Mouse (Mus musculus): Measurements from ENCODE around the gene Pcp4l1. TPM values are rescaled to one million over a fixed set of nuclear protein-coding genes. Genes with fewer than 3 reads are reported as not detected.

Gene Pcp4l1
- polyA plus RNA-seq, 1 experiment from 2014 or later = 5.1 TPM

DNA sequence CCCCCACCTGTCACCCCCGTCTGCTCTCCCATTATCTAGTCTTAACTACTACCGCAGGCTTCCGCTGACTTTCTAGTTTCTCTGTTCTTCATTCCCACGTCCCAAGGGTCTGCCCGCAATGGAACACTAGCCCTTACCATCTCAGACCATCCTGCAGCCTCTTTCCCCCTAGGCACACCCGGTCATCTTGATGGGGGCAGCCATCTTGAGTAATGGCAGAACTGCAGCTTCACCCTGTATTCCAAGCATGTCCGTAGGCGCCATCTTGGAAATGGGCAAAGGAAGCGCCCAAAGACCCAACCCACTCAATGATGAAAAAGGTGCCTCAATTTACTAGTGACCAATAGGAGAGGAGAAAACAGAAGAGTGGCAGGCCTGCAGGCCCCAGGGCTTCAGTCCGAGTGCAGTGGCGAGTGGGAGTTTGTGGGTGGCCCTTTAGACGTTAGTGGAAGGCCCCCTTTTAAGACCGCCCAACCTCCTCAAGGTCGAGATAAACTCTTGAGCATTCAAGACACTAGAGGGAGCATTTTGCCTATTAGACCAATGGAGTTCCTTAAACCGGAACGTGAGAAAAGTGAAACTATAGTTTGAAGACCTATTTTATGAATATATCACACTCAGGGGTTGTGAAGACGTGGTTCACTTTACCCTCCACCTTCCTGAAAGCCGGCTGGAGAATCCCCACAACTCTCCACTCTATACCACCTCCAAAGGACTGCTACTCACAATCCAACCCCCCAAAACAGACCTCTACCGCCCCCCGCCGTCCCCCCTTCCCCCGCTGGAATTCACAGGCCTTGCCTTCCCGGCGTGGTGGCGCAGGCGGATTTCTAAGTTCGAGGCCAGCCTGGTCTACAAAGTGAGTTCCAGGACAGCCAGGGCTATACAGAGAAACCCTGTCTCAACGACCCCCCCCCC lies 26.4 kb upstream of the Pcp4l1 start, which contains the start of gene Tomm40l:
Tomm40l (minus strand) TSS at position 277 of the 918 bp plus-strand sequence.
- peak within 1 kb of the TSS; percentile 89 for H3K4me2 ChIP-seq (replicated peaks; ENCODE audit: low read depth, low read length)
- H3K27ac ChIP-seq (ENCODE audit: low read length) = peak within 1 kb of the TSS; percentile 96
- peaks cover 13% of the 10 kb centered on the region for H3K36me3 ChIP-seq (ENCODE audit: insufficient read depth, low read length)
- H3K4me3 ChIP-seq (ENCODE audit: low read length) = peak within 1 kb of the TSS; percentile 62
- peak within 1 kb of the TSS; percentile 74 for H3K9ac ChIP-seq (replicated peaks; ENCODE audit: low read length)
- ATAC-seq (ENCODE audit: low FRiP score, low TSS enrichment) = peak; percentile 99
- H3K9me3 ChIP-seq (ENCODE audit: low read length) = no peaks in the 10 kb centered on the region
- H3K27me3 ChIP-seq (ENCODE audit: insufficient read depth, low read length) = no peaks in the 10 kb centered on the region
- 1% methylated on average over 28 of the region's 28 CpGs for WGBS
- H3K4me1 ChIP-seq (ENCODE audit: insufficient read depth, low read length) = peaks cover 16% of the 10 kb centered on the region

DNA sequence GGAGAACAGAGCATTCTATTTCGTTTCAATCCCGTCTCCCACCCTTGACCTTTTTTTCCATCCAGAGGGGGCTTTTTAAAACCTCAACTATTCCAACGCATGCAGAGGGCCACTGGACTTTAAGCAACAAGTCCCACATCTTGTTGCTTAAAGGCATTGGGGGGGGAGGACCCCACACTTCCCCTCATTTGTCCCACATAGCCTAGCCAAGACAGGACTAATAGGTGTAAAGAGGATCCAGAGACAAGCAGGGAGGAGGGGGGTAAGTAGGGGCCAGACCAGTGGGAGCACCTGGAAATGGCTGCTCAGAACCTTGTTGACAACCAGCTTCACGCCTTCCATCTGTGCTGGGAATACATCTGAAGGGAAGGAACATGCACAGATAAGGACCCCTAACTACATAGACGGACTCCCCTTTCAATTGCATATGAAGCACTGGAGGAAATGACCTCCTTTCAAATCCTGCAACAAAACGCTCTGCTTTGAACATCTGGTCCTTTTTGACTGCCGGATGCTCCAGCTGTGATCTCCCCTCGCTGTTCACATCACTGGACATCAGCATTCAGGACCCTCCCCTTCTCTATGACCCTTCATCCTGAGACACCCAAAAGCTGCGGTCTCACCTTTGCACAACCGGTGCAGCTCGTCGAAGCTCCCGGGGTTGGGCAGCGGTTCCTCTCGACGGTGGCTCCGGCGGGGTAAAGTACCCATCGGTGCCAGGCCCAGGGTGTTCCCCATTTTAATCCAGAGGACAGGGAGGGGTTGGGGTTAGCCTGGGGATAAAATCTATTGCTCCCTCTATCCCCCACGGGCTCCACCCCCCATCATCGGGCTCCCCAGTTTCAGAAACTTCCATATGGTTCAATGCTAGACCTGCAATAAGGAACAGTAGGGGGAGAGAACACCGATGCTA lies 25.5 kb upstream of the Pcp4l1 start:
- no peak overlapping the region for H3K27ac ChIP-seq (ENCODE audit: low read length)

DNA sequence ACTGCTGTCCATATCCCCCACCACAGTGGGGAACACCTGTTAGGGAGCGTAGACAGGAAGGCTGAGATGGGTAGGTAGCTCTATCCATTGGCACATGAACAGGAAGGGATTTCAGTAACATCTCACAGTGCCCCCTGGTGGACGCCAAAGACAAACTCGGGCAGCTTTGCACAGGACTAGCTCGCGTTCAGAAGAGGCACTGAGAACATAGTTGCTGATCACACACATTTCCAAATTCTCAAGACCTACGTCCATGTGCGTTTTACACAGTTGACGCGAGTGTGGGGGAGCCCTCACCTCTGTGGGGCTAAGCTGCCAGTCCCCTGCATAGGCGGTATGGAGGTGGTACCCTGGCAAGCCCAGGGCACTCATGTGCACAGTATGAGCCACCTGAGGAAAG lies 24.8 kb upstream of the Pcp4l1 start:
- no peak overlapping the region for H3K9ac ChIP-seq (replicated peaks; ENCODE audit: low read length)
- H3K9me3 ChIP-seq (ENCODE audit: low read length) = no peaks in the 10 kb centered on the region
- peaks cover 13% of the 10 kb centered on the region for H3K36me3 ChIP-seq (ENCODE audit: insufficient read depth, low read length)
- no peaks in the 10 kb centered on the region for H3K27me3 ChIP-seq (ENCODE audit: insufficient read depth, low read length)
- peaks cover 16% of the 10 kb centered on the region for H3K4me1 ChIP-seq (ENCODE audit: insufficient read depth, low read length)
- H3K4me3 ChIP-seq (ENCODE audit: low read length) = peak overlapping the region; percentile 62
- no peak overlapping the region for H3K27ac ChIP-seq (ENCODE audit: low read length)
- 6% methylated on average over 10 of the region's 10 CpGs for WGBS
- ATAC-seq (ENCODE audit: low FRiP score, low TSS enrichment) = 0 out of 2 replicates have a peak, but pooled peaks have one; percentile 22
- H3K4me2 ChIP-seq (replicated peaks; ENCODE audit: low read depth, low read length) = peak overlapping the region; percentile 89

More for the DNA sequence above, 25.5 kb upstream of the Pcp4l1 start:
- Histone ChIP-seq H3K9me3 (ENCODE audit: low read length) (no peaks in the 10 kb centered on the region), H3K36me3 (ENCODE audit: insufficient read depth, low read length) (peaks cover 13% of the 10 kb centered on the region), H3K4me2 (replicated peaks; ENCODE audit: low read depth, low read length) (peak overlapping the region; percentile 89), H3K27me3 (ENCODE audit: insufficient read depth, low read length) (no peaks in the 10 kb centered on the region), H3K4me1 (ENCODE audit: insufficient read depth, low read length) (peaks cover 16% of the 10 kb centered on the region), H3K4me3 (ENCODE audit: low read length) (peak overlapping the region; percentile 62), H3K9ac (replicated peaks; ENCODE audit: low read length) (peak overlapping the region; percentile 74)
- peak; percentile 4 for ATAC-seq (ENCODE audit: low FRiP score, low TSS enrichment)
- 3% methylated on average over 22 of the region's 22 CpGs for WGBS

DNA sequence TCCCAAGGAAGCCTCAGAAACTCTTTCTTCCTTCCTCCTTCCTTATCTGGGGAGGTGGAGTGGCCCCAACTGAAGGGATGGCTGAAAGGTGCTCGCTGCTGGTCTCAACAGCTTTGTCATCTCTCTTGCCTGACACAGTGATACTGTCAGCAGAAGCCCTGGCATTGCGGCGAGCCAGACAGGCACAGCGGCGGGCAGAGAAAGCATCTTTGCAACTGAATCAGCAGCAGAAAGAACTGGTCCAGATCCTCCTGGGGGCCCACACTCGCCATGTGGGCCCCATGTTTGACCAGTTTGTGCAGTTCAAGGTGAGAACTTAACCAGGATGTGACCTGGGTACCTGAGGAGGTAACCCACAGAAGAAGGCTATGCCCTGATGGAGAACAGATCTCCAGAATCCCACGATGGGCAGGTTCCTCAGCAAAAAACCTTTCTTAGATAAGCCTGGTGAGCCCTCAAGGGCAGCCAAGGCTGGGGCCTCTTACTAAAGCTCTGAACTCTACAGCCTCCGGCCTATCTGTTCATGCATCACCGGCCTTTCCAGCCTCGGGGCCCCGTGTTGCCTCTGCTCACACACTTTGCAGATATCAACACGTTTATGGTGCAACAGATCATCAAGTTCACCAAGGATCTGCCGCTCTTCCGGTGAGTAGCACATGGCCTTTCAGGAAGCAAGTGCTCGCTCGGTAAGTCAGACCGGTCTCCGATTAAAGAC lies 20.3 kb upstream of the Pcp4l1 start:
- Histone ChIP-seq H3K4me1 (ENCODE audit: insufficient read depth, low read length) (peaks cover 5% of the 10 kb centered on the region), H3K36me3 (ENCODE audit: insufficient read depth, low read length) (peaks cover 13% of the 10 kb centered on the region), H3K27me3 (ENCODE audit: insufficient read depth, low read length) (no peaks in the 10 kb centered on the region), H3K4me3 (ENCODE audit: low read length) (no peak overlapping the region), H3K9me3 (ENCODE audit: low read length) (no peaks in the 10 kb centered on the region), H3K9ac (replicated peaks; ENCODE audit: low read length) (no peak overlapping the region), H3K4me2 (replicated peaks; ENCODE audit: low read depth, low read length) (no peak overlapping the region), H3K27ac (ENCODE audit: low read length) (no peak overlapping the region)
- ATAC-seq (ENCODE audit: low FRiP score, low TSS enrichment) = no peak
- 79% methylated on average over 18 of the region's 18 CpGs for WGBS

DNA sequence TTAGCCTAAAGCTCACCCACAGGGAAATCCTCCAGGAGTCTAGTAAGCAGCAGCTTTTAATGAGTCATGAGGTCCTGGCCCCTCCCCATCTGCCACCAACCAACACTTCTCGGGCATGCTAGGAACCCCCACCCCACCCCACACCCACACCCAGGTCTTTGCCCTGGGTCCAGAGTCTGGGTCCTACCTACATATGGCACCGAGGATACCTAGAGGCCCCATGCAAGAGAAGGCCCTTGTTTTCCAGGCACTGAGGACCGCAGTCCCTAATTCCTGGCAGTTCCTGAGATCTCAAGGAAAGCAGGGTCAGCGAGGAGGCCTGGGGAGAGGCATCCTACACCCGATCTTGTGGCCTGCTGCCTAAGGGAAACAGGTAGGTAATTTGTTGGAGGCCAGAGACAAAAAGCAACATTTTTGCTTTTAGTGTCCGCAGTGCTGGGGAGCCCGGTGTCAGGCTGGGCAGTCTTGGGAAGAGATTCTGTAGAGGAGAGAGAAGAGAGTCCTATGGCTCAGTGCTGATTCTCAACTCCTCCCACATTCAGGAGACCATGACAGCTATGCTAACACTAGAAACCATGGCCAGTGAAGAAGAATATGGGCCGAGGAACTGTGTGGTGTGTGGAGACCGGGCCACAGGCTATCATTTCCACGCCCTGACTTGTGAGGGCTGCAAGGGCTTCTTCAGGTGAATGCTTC lies 17.9 kb upstream of the Pcp4l1 start, which contains the start of gene Nr1i3:
Nr1i3 (plus strand) TSS at position 170 of the 696 bp plus-strand sequence.
- H3K27me3 ChIP-seq (ENCODE audit: insufficient read depth, low read length) = no peaks in the 10 kb centered on the region
- H3K4me2 ChIP-seq (replicated peaks; ENCODE audit: low read depth, low read length) = no peak within 1 kb of the TSS
- H3K4me3 ChIP-seq (ENCODE audit: low read length) = no peak within 1 kb of the TSS
- no peak within 1 kb of the TSS for H3K9ac ChIP-seq (replicated peaks; ENCODE audit: low read length)
- H3K9me3 ChIP-seq (ENCODE audit: low read length) = no peaks in the 10 kb centered on the region
- H3K36me3 ChIP-seq (ENCODE audit: insufficient read depth, low read length) = no peaks in the 10 kb centered on the region; the same call in 1 of the 2 replicates
- H3K27ac ChIP-seq (ENCODE audit: low read length) = no peak within 1 kb of the TSS
- ATAC-seq (ENCODE audit: low FRiP score, low TSS enrichment) = no peak
- no peaks in the 10 kb centered on the region for H3K4me1 ChIP-seq (ENCODE audit: insufficient read depth, low read length)
- 66% methylated on average over 10 of the region's 10 CpGs for WGBS

DNA sequence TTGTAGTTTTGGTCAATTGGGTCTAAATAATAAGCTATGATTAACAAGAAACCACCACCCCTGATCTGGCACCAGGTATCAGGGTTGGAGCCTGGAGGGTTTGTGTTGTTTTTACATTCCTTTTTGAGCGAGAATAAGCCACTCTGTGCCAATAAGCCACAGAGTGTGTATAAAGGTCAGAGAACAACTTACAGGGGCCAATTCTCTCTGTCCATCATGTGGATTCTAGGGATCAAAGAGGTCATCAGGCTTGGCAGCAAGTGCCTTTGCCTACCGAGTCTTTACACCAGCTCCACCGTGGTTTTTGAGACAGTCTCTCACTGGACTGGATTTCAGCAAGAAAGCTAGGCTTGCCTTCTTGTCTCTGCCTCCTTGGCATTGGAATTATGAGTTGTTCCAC lies 16.8 kb upstream of the Pcp4l1 start:
- Histone ChIP-seq H3K27me3 (ENCODE audit: insufficient read depth, low read length) (no peaks in the 10 kb centered on the region), H3K9me3 (ENCODE audit: low read length) (no peaks in the 10 kb centered on the region), H3K4me2 (replicated peaks; ENCODE audit: low read depth, low read length) (no peak overlapping the region), H3K27ac (ENCODE audit: low read length) (no peak overlapping the region), H3K9ac (replicated peaks; ENCODE audit: low read length) (no peak overlapping the region), H3K4me3 (ENCODE audit: low read length) (no peak overlapping the region), H3K4me1 (ENCODE audit: insufficient read depth, low read length) (no peaks in the 10 kb centered on the region), H3K36me3 (ENCODE audit: insufficient read depth, low read length) (no peaks in the 10 kb centered on the region)
- 52% methylated on average over 3 of the region's 3 CpGs for WGBS
- no peak for ATAC-seq (ENCODE audit: low FRiP score, low TSS enrichment)

DNA sequence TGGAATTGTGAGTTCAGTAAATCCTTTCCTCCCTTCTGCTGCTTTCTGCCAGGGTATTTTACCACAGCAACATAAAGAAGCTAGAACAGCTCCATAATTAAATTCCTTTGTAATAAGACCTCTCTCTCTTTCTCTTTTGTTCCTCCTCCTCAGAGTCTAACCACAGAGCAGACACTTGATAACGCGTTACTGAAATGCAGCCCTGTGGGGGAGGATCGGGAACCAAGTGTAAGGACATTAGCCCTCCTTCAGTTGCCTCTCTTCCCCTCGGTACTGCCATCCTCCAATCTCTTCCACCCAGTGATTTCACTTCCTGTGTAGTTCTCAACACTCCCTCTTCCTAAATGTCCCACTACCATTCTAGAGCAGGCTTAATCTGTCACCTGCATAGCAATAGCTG lies 13.3 kb upstream of the Pcp4l1 start:
- Histone ChIP-seq H3K27ac (ENCODE audit: low read length) (no peak overlapping the region), H3K4me2 (replicated peaks; ENCODE audit: low read depth, low read length) (no peak overlapping the region; the same call in 1 of the 2 replicates), H3K27me3 (ENCODE audit: insufficient read depth, low read length) (no peaks in the 10 kb centered on the region), H3K4me1 (ENCODE audit: insufficient read depth, low read length) (no peaks in the 10 kb centered on the region), H3K36me3 (ENCODE audit: insufficient read depth, low read length) (no peaks in the 10 kb centered on the region), H3K4me3 (ENCODE audit: low read length) (no peak overlapping the region), H3K9ac (replicated peaks; ENCODE audit: low read length) (no peak overlapping the region), H3K9me3 (ENCODE audit: low read length) (no peaks in the 10 kb centered on the region)
- 8% methylated on average over 4 of the region's 4 CpGs for WGBS
- ATAC-seq (ENCODE audit: low FRiP score, low TSS enrichment) = peak; percentile 54; the same call in 1 of the 2 replicates

DNA sequence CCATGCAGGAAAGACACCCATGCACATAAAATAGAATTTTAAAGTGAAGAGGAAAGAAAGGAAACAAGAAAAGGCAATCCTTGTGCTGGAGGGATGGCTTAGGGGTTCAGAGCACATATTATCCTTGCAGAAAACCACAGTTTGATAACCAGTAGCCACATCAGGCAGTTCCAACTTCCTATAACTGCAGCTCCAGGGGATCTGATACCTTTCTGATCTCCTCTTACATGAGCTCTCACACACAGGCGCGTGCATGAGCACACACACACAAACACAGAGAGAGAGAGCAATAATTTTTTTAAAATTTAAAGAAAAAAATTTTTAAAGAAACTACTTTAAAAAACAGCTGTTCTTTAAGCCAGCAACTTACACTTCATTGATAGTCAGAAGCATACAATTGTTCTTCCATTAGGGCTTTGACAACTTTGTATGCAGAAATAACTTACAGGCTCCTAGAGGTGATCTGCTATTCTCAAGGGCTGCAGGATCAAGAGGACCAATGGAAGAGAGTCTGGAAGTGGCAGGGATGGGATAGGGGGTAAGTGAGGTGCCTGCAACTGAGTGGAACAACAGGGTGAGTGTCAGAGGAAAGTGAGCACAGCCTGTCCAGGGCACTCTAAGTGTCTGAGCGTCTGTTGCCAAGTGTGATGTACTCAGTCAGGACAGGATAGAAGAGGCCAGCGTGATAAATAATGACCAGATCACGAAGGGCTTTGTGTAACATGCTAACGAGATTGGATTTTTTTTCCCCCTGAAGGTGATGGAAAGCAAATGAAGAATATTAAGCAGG lies 9.8 kb upstream of the Pcp4l1 start:
- no peak overlapping the region for H3K9ac ChIP-seq (replicated peaks; ENCODE audit: low read length)
- no peak for ATAC-seq (ENCODE audit: low FRiP score, low TSS enrichment)
- H3K27ac ChIP-seq (ENCODE audit: low read length) = no peak overlapping the region
- H3K27me3 ChIP-seq (ENCODE audit: insufficient read depth, low read length) = no peaks in the 10 kb centered on the region
- no peak overlapping the region for H3K4me3 ChIP-seq (ENCODE audit: low read length)
- no peak overlapping the region for H3K4me2 ChIP-seq (replicated peaks; ENCODE audit: low read depth, low read length)
- no peaks in the 10 kb centered on the region for H3K9me3 ChIP-seq (ENCODE audit: low read length)
- WGBS = 72% methylated on average over 6 of the region's 6 CpGs
- no peaks in the 10 kb centered on the region for H3K36me3 ChIP-seq (ENCODE audit: insufficient read depth, low read length)
- no peaks in the 10 kb centered on the region for H3K4me1 ChIP-seq (ENCODE audit: insufficient read depth, low read length)

All from kidney, embryonic 16.5 days (tissue).